Mouse (Mus musculus) liver, embryonic 14.5 days (tissue): Measurements from ENCODE around the gene Alox12e. TPM values are rescaled to one million over a fixed set of nuclear protein-coding genes. Genes with fewer than 3 reads are reported as not detected.

Source experiments
- ATAC-seq: fragments of 200-750 bp; cut with Nextera tagmentation; 2 replicates; pipeline ENCODE4 v1.8.0; 2017; ENCODE audit warnings: moderate number of reproducible peaks, mild to moderate bottlenecking, moderate library complexity; ENCODE audit not compliant: insufficient read depth
- DNase-seq, 3 experiments: peaks; one replicate each; pipeline ENCODE4 v3.0.0-alpha.2; 2012 to 2013; ENCODE audit warnings: low read depth in 3 of 3, low spot score in 3 of 3
- H3K27ac ChIP-seq: fragments of 300-500 bp; sonication (generic); 2 replicates; pipeline ENCODE4 v1.5.1; 2014; ENCODE audit warnings: moderate library complexity, mild to moderate bottlenecking, control low read depth, inconsistent platforms
- H3K27me3 ChIP-seq: fragments of 300-500 bp; sonication (generic); 2 replicates; pipeline ENCODE4 v1.6.1; 2014; ENCODE audit warnings: mild to moderate bottlenecking, low read length, moderate library complexity; ENCODE audit not compliant: control insufficient read depth, insufficient read depth
- H3K36me3 ChIP-seq: fragments of 300-500 bp; sonication (generic); replicated peaks from 2 replicates; pipeline ENCODE4 v1.6.1; 2014; ENCODE audit warnings: low read depth; ENCODE audit not compliant: control insufficient read depth, insufficient read depth
- H3K4me1 ChIP-seq, 2 experiments: fragments of 200-500 bp in 1 of 2; fragments of 300-500 bp in 1 of 2; sonication (generic) in 1 of 2; replicated peaks; 2 replicates each; pipeline ENCODE4 v1.6.1; 2012 to 2014; ENCODE audit warnings: antibody characterized with exemption in 1 of 2, inconsistent platforms in 1 of 2, low read length in 1 of 2; ENCODE audit not compliant: control insufficient read depth in 2 of 2, insufficient read depth in 2 of 2
- H3K4me2 ChIP-seq: fragments of 300-500 bp; sonication (generic); 2 replicates; pipeline ENCODE4 v1.6.1; 2014; ENCODE audit warnings: low read depth, mild to moderate bottlenecking, control low read depth, moderate library complexity
- H3K4me3 ChIP-seq, 2 experiments: fragments of 200-500 bp in 1 of 2; fragments of 300-500 bp in 1 of 2; sonication (generic) in 1 of 2; 2 replicates each; pipeline ENCODE4 v1.5.1; 2012 to 2014; ENCODE audit warnings: low read depth in 2 of 2, low read length in 2 of 2, mild to moderate bottlenecking in 2 of 2, control low read depth in 1 of 2, inconsistent platforms in 1 of 2, moderate library complexity in 1 of 2; ENCODE audit not compliant: insufficient read depth in 1 of 2
- H3K9ac ChIP-seq: fragments of 300-500 bp; sonication (generic); replicated peaks from 2 replicates; pipeline ENCODE4 v1.6.1; 2014; ENCODE audit warnings: mild to moderate bottlenecking, control low read depth, moderate library complexity
- H3K9me3 ChIP-seq: fragments of 300-500 bp; sonication (generic); 2 replicates; pipeline ENCODE4 v1.6.1; 2016; ENCODE audit warnings: low read length, mixed read lengths; ENCODE audit not compliant: control insufficient read depth
- CTCF ChIP-seq: IDR thresholded peaks from 2 replicates; pipeline ENCODE4 v1.5.1; 2016; ENCODE audit warnings: antibody characterized with exemption, low read depth, control low read depth
- EP300 ChIP-seq: IDR thresholded peaks from 2 replicates; pipeline ENCODE4 v1.6.1; 2016; ENCODE audit warnings: antibody characterized with exemption, low read depth
- whole genome bisulfite sequencing: fragments of 180-500 bp; shearing (Covaris S2); extraction: QIAGEN DNeasy Blood & Tissue Kit; methylation state at CpG from one replicate; pipeline ENCODE4 v1.1.7; 2014; ENCODE audit not compliant: insufficient replicate concordance; 5-methylcytosine and 5-hydroxymethylcytosine counted together
- polyA plus RNA-seq, 2 experiments: library from polyadenylated mRNA; depleted of rRNA in 1 of 2; stranded (reverse) in 1 of 2; unstranded in 1 of 2; fragments of >200 nt; fragmentation: Nextera tagmentation in 1 of 2; extraction: Ambion mirVana in 1 of 2; gene quantifications; 2 replicates each; pipeline versions ENCODE4 v1.2.1 to v1.2.3; 2012 to 2014

The Alox12e gene
- polyA plus RNA-seq, 2 experiments = 0.06 to 0.10 TPM

GRCm38 (mm10) chr11:70266405-70266804 lies 56.0 kb downstream of the Alox12e start:
- Histone ChIP-seq H3K9ac (no peak overlapping the region), H3K9me3 (no peaks in the 10 kb centered on the region), H3K4me3 (no peak overlapping the region), H3K4me2 (no peak overlapping the region), H3K36me3 (no peaks in the 10 kb centered on the region), H3K4me1 (no peaks in the 10 kb centered on the region), H3K27me3 (no peaks in the 10 kb centered on the region), H3K27ac (no peak overlapping the region)
- no peak for DNase-seq
- WGBS = 85% methylated on average over 1 of the region's 1 CpGs
- no peak for TF ChIP-seq CTCF
- no peak for TF ChIP-seq EP300
- ATAC-seq = no peak

GRCm38 (mm10) chr11:70265819-70266218 lies 56.6 kb downstream of the Alox12e start:
- 73% methylated on average over 4 of the region's 4 CpGs for WGBS
- Histone ChIP-seq H3K4me1 (no peaks in the 10 kb centered on the region), H3K9ac (no peak overlapping the region), H3K4me2 (no peak overlapping the region), H3K36me3 (no peaks in the 10 kb centered on the region), H3K27ac (no peak overlapping the region), H3K27me3 (no peaks in the 10 kb centered on the region), H3K9me3 (no peaks in the 10 kb centered on the region), H3K4me3 (no peak overlapping the region)
- no peak for ATAC-seq
- no peak for DNase-seq
- TF ChIP-seq EP300 = no peak
- no peak for TF ChIP-seq CTCF

Other genes starting within 250 kb of the Alox12e start
- gene Asgr2, start 230.0 kb downstream of the Alox12e start, polyA plus RNA-seq (2012; rRNA removed) = 10.0 and 11.5 TPM in 2 replicates
- gene Asgr2, start 230.0 kb downstream of the Alox12e start, polyA plus RNA-seq (2014; fragmentation: Nextera tagmentation; extraction: Ambion mirVana) = 9.0 and 10.6 TPM in 2 replicates
- gene Mgl2, start 192.3 kb downstream of the Alox12e start, polyA plus RNA-seq (2012; rRNA removed) = 1.1 and 1.2 TPM in 2 replicates
- gene Mgl2, start 192.3 kb downstream of the Alox12e start, polyA plus RNA-seq (2014; fragmentation: Nextera tagmentation; extraction: Ambion mirVana) = 1.9 and 2.2 TPM in 2 replicates
- gene Clec10a, start 166.4 kb downstream of the Alox12e start, polyA plus RNA-seq (2012; rRNA removed) = 0.25 and 0.34 TPM in 2 replicates
- 0.16 and 0.76 TPM in 2 replicates for gene Clec10a, start 166.4 kb downstream of the Alox12e start, polyA plus RNA-seq (2014; fragmentation: Nextera tagmentation; extraction: Ambion mirVana)
- gene Slc16a11, start 109.9 kb downstream of the Alox12e start, polyA plus RNA-seq (2012; rRNA removed) = 0.52 and 0.79 TPM in 2 replicates
- gene Slc16a11, start 109.9 kb downstream of the Alox12e start, polyA plus RNA-seq (2014; fragmentation: Nextera tagmentation; extraction: Ambion mirVana) = 0.47 TPM in 2 replicates
- 2.9 and 3.2 TPM in 2 replicates for gene Slc16a13, start 101.6 kb downstream of the Alox12e start, polyA plus RNA-seq (2012; rRNA removed)
- 3.8 and 4.4 TPM in 2 replicates for gene Slc16a13, start 101.6 kb downstream of the Alox12e start, polyA plus RNA-seq (2014; fragmentation: Nextera tagmentation; extraction: Ambion mirVana)
- gene Bcl6b, start 92.8 kb downstream of the Alox12e start, polyA plus RNA-seq (2012; rRNA removed) = 1.0 TPM in 2 replicates
- 1.0 and 2.5 TPM in 2 replicates for gene Bcl6b, start 92.8 kb downstream of the Alox12e start, polyA plus RNA-seq (2014; fragmentation: Nextera tagmentation; extraction: Ambion mirVana)
- 53.3 and 56.1 TPM in 2 replicates for gene 0610010K14Rik, start 84.7 kb downstream of the Alox12e start, polyA plus RNA-seq (2012; rRNA removed)
- gene 0610010K14Rik, start 84.7 kb downstream of the Alox12e start, polyA plus RNA-seq (2014; fragmentation: Nextera tagmentation; extraction: Ambion mirVana) = 78.4 and 79.8 TPM in 2 replicates
- 4.5 and 4.8 TPM in 2 replicates for gene Gm21988, start 82.8 kb downstream of the Alox12e start, polyA plus RNA-seq (2012; rRNA removed)
- gene Gm21988, start 82.8 kb downstream of the Alox12e start, polyA plus RNA-seq (2014; fragmentation: Nextera tagmentation; extraction: Ambion mirVana) = 4.2 and 4.4 TPM in 2 replicates
- 29.9 and 41.0 TPM in 2 replicates for gene Rnasek, start 82.8 kb downstream of the Alox12e start, polyA plus RNA-seq (2012; rRNA removed)
- 124 and 143 TPM in 2 replicates for gene Rnasek, start 82.8 kb downstream of the Alox12e start, polyA plus RNA-seq (2014; fragmentation: Nextera tagmentation; extraction: Ambion mirVana)
- gene Alox12, start 67.3 kb downstream of the Alox12e start, polyA plus RNA-seq (2012; rRNA removed) = 9.9 and 11.2 TPM in 2 replicates
- gene Alox12, start 67.3 kb downstream of the Alox12e start, polyA plus RNA-seq (2014; fragmentation: Nextera tagmentation; extraction: Ambion mirVana) = 13.6 and 16.9 TPM in 2 replicates
- 0.78 and 1.3 TPM in 2 replicates for gene Alox15, start 29.4 kb upstream of the Alox12e start, polyA plus RNA-seq (2012; rRNA removed)
- 0.66 and 0.91 TPM in 2 replicates for gene Alox15, start 29.4 kb upstream of the Alox12e start, polyA plus RNA-seq (2014; fragmentation: Nextera tagmentation; extraction: Ambion mirVana)
- gene Pelp1, start 87.4 kb upstream of the Alox12e start, polyA plus RNA-seq (2012; rRNA removed) = 9.6 and 9.8 TPM in 2 replicates
- 12.1 and 13.8 TPM in 2 replicates for gene Pelp1, start 87.4 kb upstream of the Alox12e start, polyA plus RNA-seq (2014; fragmentation: Nextera tagmentation; extraction: Ambion mirVana)
- 17.8 and 19.4 TPM in 2 replicates for gene Arrb2, start 110.0 kb upstream of the Alox12e start, polyA plus RNA-seq (2012; rRNA removed)
- 9.8 and 11.0 TPM in 2 replicates for gene Arrb2, start 110.0 kb upstream of the Alox12e start, polyA plus RNA-seq (2014; fragmentation: Nextera tagmentation; extraction: Ambion mirVana)
- gene Med11, start 129.3 kb upstream of the Alox12e start, polyA plus RNA-seq (2012; rRNA removed) = 11.9 and 12.8 TPM in 2 replicates
- gene Med11, start 129.3 kb upstream of the Alox12e start, polyA plus RNA-seq (2014; fragmentation: Nextera tagmentation; extraction: Ambion mirVana) = 17.0 and 20.0 TPM in 2 replicates
- gene Zmynd15, start 136.8 kb upstream of the Alox12e start, polyA plus RNA-seq (2012; rRNA removed) = 0.28 and 0.31 TPM in 2 replicates
- gene Zmynd15, start 136.8 kb upstream of the Alox12e start, polyA plus RNA-seq (2014; fragmentation: Nextera tagmentation; extraction: Ambion mirVana) = 0.10 and 0.29 TPM in 2 replicates
- 0.94 and 1.1 TPM in 2 replicates for gene Cxcl16, start 137.4 kb upstream of the Alox12e start, polyA plus RNA-seq (2012; rRNA removed)
- 0.79 and 1.5 TPM in 2 replicates for gene Cxcl16, start 137.4 kb upstream of the Alox12e start, polyA plus RNA-seq (2014; fragmentation: Nextera tagmentation; extraction: Ambion mirVana)
- 0.90 and 1.4 TPM in 2 replicates for gene Tm4sf5, start 182.6 kb upstream of the Alox12e start, polyA plus RNA-seq (2012; rRNA removed)
- 2.1 and 2.4 TPM in 2 replicates for gene Tm4sf5, start 182.6 kb upstream of the Alox12e start, polyA plus RNA-seq (2014; fragmentation: Nextera tagmentation; extraction: Ambion mirVana)
- 0.23 TPM in 1 of 2 replicates, not detected in the other for gene Vmo1, start 192.0 kb upstream of the Alox12e start, polyA plus RNA-seq (2012; rRNA removed)
- 0.21 and 0.51 TPM in 2 replicates for gene Vmo1, start 192.0 kb upstream of the Alox12e start, polyA plus RNA-seq (2014; fragmentation: Nextera tagmentation; extraction: Ambion mirVana)
- 11.2 and 15.7 TPM in 2 replicates for gene Gltpd2, start 196.6 kb upstream of the Alox12e start, polyA plus RNA-seq (2012; rRNA removed)
- gene Gltpd2, start 196.6 kb upstream of the Alox12e start, polyA plus RNA-seq (2014; fragmentation: Nextera tagmentation; extraction: Ambion mirVana) = 18.4 and 20.3 TPM in 2 replicates
- 155 and 171 TPM in 2 replicates for gene Psmb6, start 202.7 kb upstream of the Alox12e start, polyA plus RNA-seq (2012; rRNA removed)
- gene Psmb6, start 202.7 kb upstream of the Alox12e start, polyA plus RNA-seq (2014; fragmentation: Nextera tagmentation; extraction: Ambion mirVana) = 345 and 363 TPM in 2 replicates
- not detected in 2 replicates for gene Gm40193, start 210.3 kb upstream of the Alox12e start, polyA plus RNA-seq (2012; rRNA removed)
- gene Gm40193, start 210.3 kb upstream of the Alox12e start, polyA plus RNA-seq (2014; fragmentation: Nextera tagmentation; extraction: Ambion mirVana) = not detected in 2 replicates
- gene Pld2, start 217.4 kb upstream of the Alox12e start, polyA plus RNA-seq (2012; rRNA removed) = 1.9 and 2.6 TPM in 2 replicates
- 1.3 and 1.5 TPM in 2 replicates for gene Pld2, start 217.4 kb upstream of the Alox12e start, polyA plus RNA-seq (2014; fragmentation: Nextera tagmentation; extraction: Ambion mirVana)
- gene Mink1, start 240.3 kb upstream of the Alox12e start, polyA plus RNA-seq (2012; rRNA removed) = 13.7 and 14.1 TPM in 2 replicates
- gene Mink1, start 240.3 kb upstream of the Alox12e start, polyA plus RNA-seq (2014; fragmentation: Nextera tagmentation; extraction: Ambion mirVana) = 3.7 and 5.0 TPM in 2 replicates